Mouse (Mus musculus) kidney, adult 2 months (tissue): ENCODE results near the gene Olfr1395.

Experiments
- CTCF ChIP-seq: fragments of 200-500 bp; conservative IDR thresholded peaks from 2 replicates; pipeline ENCODE4 v1.5.1; 2011; ENCODE audit warnings: low read depth, mild to moderate bottlenecking, control low read depth, low read length, moderate library complexity, mixed read lengths; ENCODE audit not compliant: insufficient read depth, insufficient read length
- POLR2A ChIP-seq: fragments of 200-500 bp; IDR thresholded peaks from one replicate; pipeline ENCODE4 v1.6.1; 2011; ENCODE audit warnings: low read depth, low read length, control low read depth

- TF ChIP-seq POLR2A (no peak), CTCF (no peak)
Measured at GRCm38 (mm10) chr11:49168839-49169611, 27.0 kb downstream of the Olfr1395 start.
